In genomic region chr16:91811339-91811738, GRCm38 (mm10) we compare ENCODE assay signal across 18 mouse cellular contexts.
"Had no signal": no experiment of that assay in that cellular context is flagged by ENCODE, and none has a peak within 500 bp of the region (broad histone marks: within the 10 kb centered on the region; RNA-seq: fewer than 3 reads in every experiment).

No protein-coding gene starts in this region.

- H3K9ac ChIP-seq: liver, embryonic 15.5 days; liver, postnatal 0 days; lung, embryonic 15.5 days; midbrain, embryonic 13.5 days; midbrain, embryonic 15.5 days; neural tube, embryonic 12.5 days; stomach, embryonic 15.5 days had no signal

- ATAC-seq: liver, postnatal 0 days; lung, postnatal 0 days; midbrain, embryonic 13.5 days; midbrain, embryonic 15.5 days had no signal

- H3K27me3 ChIP-seq: liver, embryonic 15.5 days; lung, embryonic 15.5 days; midbrain, embryonic 13.5 days; midbrain, embryonic 15.5 days; neural tube, embryonic 12.5 days; stomach, embryonic 15.5 days had no signal

- H3K4me3 ChIP-seq: liver, embryonic 15.5 days; lung, embryonic 15.5 days; megakaryocyte, embryonic 14.5 days; midbrain, embryonic 13.5 days; midbrain, embryonic 15.5 days; neural tube, embryonic 12.5 days; stomach, embryonic 15.5 days had no signal

- H3K9me3 ChIP-seq: liver, embryonic 15.5 days; lung, embryonic 15.5 days; midbrain, embryonic 13.5 days; midbrain, embryonic 15.5 days; neural tube, embryonic 12.5 days; stomach, embryonic 15.5 days had no signal

- H3K27ac ChIP-seq: lung, embryonic 15.5 days; macrophage; midbrain, embryonic 13.5 days; midbrain, embryonic 15.5 days; neural tube, embryonic 12.5 days; stomach, embryonic 15.5 days; stomach, postnatal 0 days had no signal

- H3K4me1 ChIP-seq: lung, embryonic 15.5 days; midbrain, embryonic 13.5 days; midbrain, embryonic 15.5 days; neural tube, embryonic 12.5 days; stomach, embryonic 15.5 days had no signal

- DNase-seq: liver, postnatal 0 days; lung, adult 2 months; lung, postnatal 14 days; lung, postnatal 36 days; right cerebral cortex, postnatal 14 days; thymus, adult 2 months; thymus, postnatal 25 days; thymus, postnatal 4 days had no signal
